ENCODE assay signal across 8 mouse cellular contexts in genomic region chr2:154603638-154604153, GRCm38 (mm10). TPM values are rescaled to one million over a fixed set of nuclear protein-coding genes. Genes with fewer than 3 reads are reported as not detected.
DNase-seq lines count a peak whose midpoint lies in the region; ATAC-seq and TF ChIP-seq lines count a peak whose summit lies in the region.

TSS of gene Pxmp4 (minus strand) at chr2:154603708.

- peak within 1 kb of the TSS; percentile 69 for H3K4me3 ChIP-seq in hindbrain, embryonic 10.5 days
- H3K4me3 ChIP-seq in lung, postnatal 0 days (ENCODE audit: low read depth, low read length), result peak within 1 kb of the TSS; percentile 72

- H3K9me3 ChIP-seq in hindbrain, embryonic 10.5 days, result no peaks in the 10 kb centered on the region
- no peaks in the 10 kb centered on the region for H3K9me3 ChIP-seq in lung, postnatal 0 days (ENCODE audit: low read length)

- no peak for TF ChIP-seq CTCF in lung, postnatal 0 days (IDR thresholded peaks at IDR 0.05)

- peaks cover 23% of the 10 kb centered on the region for H3K4me1 ChIP-seq in hindbrain, embryonic 10.5 days (replicated peaks)
- H3K4me1 ChIP-seq in lung, postnatal 0 days (ENCODE audit: insufficient read depth, low read depth, low read length), result peaks cover 3% of the 10 kb centered on the region; the same call in 1 of the 2 replicates

- peak within 1 kb of the TSS; percentile 87 for H3K27ac ChIP-seq in hindbrain, embryonic 10.5 days
- H3K27ac ChIP-seq in lung, postnatal 0 days (ENCODE audit: low read length), result peak within 1 kb of the TSS; percentile 87

- H3K9ac ChIP-seq in lung, postnatal 0 days (replicated peaks; ENCODE audit: low read depth), result peak within 1 kb of the TSS; percentile 82

- TF ChIP-seq EP300 in lung, postnatal 0 days (IDR thresholded peaks at IDR 0.05), result 0 out of 2 replicates have a peak, but pooled peaks have one; percentile 38

- peak; percentile 99 for DNase-seq in MN1 (ENCODE audit: low spot score)
- peak; percentile 100 for DNase-seq in cerebellum, adult 9-10 months
- peak; percentile 95 for DNase-seq in hindbrain, embryonic 10.5 days (ENCODE audit: low spot score)
- peak; percentile 99 for DNase-seq in layer of hippocampus, adult 9-11 months
- DNase-seq in lung, postnatal 0 days (ENCODE audit: low spot score), result peak; percentile 99
- DNase-seq in ovary, postnatal 14 days (ENCODE audit: low spot score), result peak; percentile 98
- peak; percentile 97 for DNase-seq in thymus, postnatal 14 days

- H3K36me3 ChIP-seq in hindbrain, embryonic 10.5 days, result no peaks in the 10 kb centered on the region
- H3K36me3 ChIP-seq in lung, postnatal 0 days (ENCODE audit: insufficient read depth, low read length), result no peaks in the 10 kb centered on the region

- 2% methylated on average over 13 of the region's 13 CpGs for WGBS in hindbrain, embryonic 10.5 days
- under 1% methylated on average over 13 of the region's 13 CpGs for WGBS in lung, postnatal 0 days

- peak within 1 kb of the TSS; percentile 73 for H3K4me2 ChIP-seq in lung, postnatal 0 days (replicated peaks; ENCODE audit: low read depth, low read length)

- 0 out of 2 replicates have a peak, but pooled peaks cover 5% of the 10 kb centered on the region for H3K27me3 ChIP-seq in hindbrain, embryonic 10.5 days (ENCODE audit: insufficient read depth, poor library complexity, severe bottlenecking)
- H3K27me3 ChIP-seq in lung, postnatal 0 days (replicated peaks; ENCODE audit: insufficient read depth, low read length), result no peaks in the 10 kb centered on the region

- ATAC-seq in frontal cortex, adult (ENCODE audit: low TSS enrichment), result peak; percentile 100
- peak; percentile 100 for ATAC-seq in lung, postnatal 0 days

RNA-seq across cellular contexts. Expression of gene Pxmp4, which starts in this region (rescaled TPM):
- 14.5 and 16.9 TPM in 2 replicates for polyA plus RNA-seq in hindbrain, embryonic 10.5 days (2016; fragmentation: Nextera tagmentation; extraction: Ambion mirVana)
- polyA plus RNA-seq in lung, postnatal 0 days (2015; fragmentation: Nextera tagmentation; extraction: Ambion mirVana), result 29.0 and 33.5 TPM in 2 replicates

Comparison
In these comparisons a context has a peak if more than half of its experiments do, and no peak if none do; other contexts are left out.
1. Peak in every context shown above with its lines: DNase-seq, ATAC-seq, H3K4me3 ChIP-seq and H3K27ac ChIP-seq.